Mouse (Mus musculus): ENCODE data around the gene Vamp3.
"Not testable (repeated sequence)": the region's sequence is repeated elsewhere in the genome, so short reads cannot be mapped to it uniquely, and the experiment has no call there.

Gene Vamp3

DNA sequence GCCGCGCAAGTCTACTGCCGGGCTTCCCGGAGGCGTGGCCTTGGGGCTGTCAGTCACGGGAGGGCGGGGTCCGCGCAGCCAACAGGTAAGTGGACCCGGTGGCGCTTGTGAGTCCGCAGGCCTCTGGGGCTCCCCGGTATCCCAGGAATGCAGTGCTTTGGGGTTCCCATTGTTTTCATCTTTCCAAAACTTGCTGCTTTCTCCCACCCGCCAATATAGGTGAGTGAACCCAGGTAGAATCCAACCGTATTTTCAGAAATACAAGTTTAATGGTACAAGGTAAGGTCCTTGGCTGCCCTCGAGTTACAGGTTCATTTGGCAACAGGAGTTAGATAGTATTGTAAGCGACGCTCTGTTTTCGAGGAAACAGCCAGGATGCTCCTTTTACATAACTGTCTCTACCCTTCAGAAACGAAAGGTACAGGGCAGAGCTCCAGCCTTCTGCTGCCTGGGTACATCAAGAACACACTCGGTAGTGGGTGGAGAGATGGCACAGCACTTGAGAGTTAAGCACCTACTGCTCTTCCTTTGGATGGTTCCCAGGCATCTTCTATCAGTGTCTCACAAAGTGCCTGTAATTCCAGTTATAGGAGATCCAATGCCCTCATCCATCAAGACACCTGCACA lies 12.7 kb downstream of the Vamp3 start:
- DNase-seq (ENCODE audit: low read depth) = no peak

DNA sequence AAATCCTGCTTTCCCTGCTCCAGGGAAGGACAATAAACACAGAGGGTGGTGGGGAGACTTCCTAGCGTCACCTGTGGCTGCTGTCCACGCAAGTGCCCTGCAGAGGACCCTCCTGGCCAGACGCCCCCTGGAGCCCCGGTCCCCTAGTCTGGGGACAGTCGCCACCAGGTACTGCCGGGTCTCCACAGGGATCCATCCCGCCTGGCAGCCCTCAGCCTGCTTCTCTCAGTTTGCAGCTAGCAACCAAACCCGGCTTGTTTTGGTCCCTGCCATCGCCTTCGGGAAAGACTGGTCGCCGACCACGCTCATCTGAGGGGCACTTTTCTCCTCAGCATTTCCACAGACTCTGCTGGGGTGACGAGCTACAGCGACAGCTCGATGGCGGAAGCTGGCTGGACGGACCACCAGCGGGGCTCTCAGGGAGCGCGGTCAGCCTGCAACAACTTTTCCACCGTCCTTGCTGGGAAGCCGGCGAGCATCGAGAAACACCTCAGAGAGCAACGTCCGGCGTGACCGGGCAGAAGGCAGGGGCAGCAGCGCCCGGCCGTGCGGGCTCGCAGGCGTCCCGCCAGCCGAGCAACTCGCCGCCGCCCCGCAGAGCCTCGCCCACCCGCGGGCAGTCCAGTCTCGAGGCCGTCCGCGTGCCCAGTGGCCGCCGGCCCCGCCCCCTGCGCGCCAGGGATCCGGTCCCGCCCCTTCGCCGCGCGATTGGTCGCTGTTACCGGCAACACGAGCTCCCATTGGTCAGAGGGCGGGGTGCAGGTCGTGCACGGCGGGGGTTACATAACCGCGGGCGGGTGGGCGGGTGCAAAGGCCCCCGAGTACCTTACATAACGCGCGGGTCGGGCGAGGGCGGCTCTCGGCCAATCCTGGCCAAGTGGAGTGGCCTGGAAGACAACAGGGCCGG lies 13.5 kb downstream of the Vamp3 start, which contains the start of gene Per3:
Per3 (minus strand) TSS at position 629 of the 907 bp plus-strand sequence.
- DNase-seq (ENCODE audit: low read depth) = peak; percentile 86

DNA sequence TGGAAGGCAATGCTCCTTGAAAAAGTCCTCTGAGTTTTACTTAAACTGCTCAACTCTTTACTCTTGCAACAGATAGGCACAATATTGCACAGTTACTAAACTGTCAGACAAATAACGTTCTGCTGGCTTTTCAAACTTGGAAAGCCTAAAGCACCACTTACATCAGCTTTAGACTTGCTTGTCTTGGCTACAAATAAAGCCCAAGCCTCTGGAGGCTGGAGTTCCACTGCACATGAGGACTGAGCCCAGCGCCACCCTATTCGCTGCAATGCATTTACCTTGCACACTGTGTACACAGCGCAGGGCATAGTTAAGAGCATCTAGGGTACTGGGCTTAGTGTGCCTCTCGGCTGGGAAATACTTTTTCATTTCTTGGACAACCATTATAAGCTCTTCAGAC lies 14.5 kb downstream of the Vamp3 start:
- DNase-seq (ENCODE audit: low read depth) = peak; percentile 36

- no peak for DNase-seq (ENCODE audit: low read depth)
These were observed 16.3 kb downstream of the Vamp3 start for GRCm38 (mm10) chr4:151041506-151041905.

DNA sequence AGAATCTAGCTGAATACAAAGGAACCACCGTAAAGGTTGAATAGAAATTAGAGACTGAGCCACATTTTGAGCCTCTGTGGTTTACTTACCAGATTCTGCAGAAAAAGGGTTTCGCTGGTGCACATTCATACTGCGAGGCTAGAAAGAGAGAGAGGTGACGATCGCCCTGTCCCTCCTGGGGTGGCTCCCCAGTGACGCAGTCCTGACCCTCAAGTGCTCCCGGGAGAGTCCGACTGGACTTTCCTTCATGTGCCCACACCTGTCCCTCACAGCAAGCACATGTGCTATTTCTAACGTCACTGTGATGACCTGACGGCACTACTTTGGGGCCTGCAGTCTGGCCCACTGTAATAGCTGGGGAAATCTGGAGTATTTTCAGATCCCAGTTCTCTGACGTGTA lies 20.0 kb downstream of the Vamp3 start:
- DNase-seq (ENCODE audit: low read depth) = no peak

GRCm38 (mm10) chr4:151036521-151036920 lies 21.2 kb downstream of the Vamp3 start:
- DNase-seq (ENCODE audit: low read depth) = no peak

DNA sequence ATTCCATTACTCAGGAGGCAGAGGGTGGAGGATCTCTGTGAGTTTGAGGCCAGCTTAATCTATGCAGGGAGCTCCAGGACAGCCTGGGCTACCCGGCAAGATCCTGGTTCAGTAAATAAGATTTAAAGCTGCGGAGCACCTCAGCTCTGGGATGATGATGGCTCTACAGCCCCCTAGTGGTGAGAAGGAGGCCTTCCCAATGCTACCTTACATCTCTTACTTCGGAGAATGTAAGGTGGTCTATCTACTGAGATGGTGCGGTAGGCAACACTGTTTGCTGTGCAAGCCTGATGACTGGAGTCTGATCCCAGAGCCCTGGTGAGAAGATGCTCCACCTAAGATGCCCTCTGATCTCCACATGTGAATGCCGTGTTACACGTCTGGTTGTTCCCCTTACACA lies 30.8 kb downstream of the Vamp3 start:
- DNase-seq (ENCODE audit: low read depth) = no peak

- DNase-seq (ENCODE audit: low read depth) = no peak
These were observed 33.6 kb downstream of the Vamp3 start for GRCm38 (mm10) chr4:151024152-151024551.

GRCm38 (mm10) chr4:151017356-151017755 lies 40.4 kb downstream of the Vamp3 start:
- DNase-seq (ENCODE audit: low read depth) = not testable (repeated sequence)

DNA sequence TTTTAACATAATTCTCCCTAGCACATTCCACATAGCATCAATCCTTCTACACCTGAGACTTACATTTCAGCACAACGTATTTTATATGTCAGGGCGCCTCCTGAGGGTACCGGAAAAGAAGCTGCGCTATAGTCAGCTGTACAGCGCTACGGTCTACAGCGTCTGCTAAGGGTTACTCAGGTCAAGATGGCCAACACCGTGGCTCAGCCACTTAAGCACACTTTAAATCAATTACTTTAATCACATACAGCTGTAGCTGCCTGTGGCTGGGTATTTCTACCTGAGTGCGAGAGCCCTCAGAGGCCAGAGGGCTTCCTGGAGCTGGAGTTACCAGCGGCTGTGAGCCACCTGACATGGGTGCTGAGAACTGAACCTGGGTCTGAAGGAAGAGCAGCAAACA lies 41.8 kb downstream of the Vamp3 start:
- DNase-seq (ENCODE audit: low read depth) = no peak

GRCm38 (mm10) chr4:151010316-151010715 lies 47.4 kb downstream of the Vamp3 start:
- DNase-seq (ENCODE audit: low read depth) = no peak

GRCm38 (mm10) chr4:151006945-151007344 lies 50.8 kb downstream of the Vamp3 start:
- DNase-seq (ENCODE audit: low read depth) = no peak

- no peak for DNase-seq (ENCODE audit: low read depth)
These were observed 52.0 kb downstream of the Vamp3 start for GRCm38 (mm10) chr4:151005656-151006318.

DNA sequence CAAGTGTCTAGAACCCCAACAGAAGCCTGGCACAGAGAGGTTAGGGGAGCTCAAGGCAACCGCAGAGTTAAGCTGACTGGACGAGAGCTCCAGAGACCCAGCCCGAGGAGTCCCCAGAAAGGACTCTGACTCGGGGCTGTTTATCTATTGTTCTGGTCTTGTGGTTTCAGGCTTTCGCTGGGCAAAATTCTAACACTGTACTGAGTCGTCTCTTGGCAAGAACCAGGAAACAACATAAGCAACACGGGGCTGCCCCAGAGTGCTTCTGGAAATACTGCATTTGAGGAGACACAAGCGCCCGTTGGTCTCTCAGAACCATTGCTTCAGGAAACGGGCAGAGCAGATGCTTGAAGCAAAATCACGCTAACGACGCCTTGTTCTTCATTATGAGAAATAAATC lies 56.4 kb downstream of the Vamp3 start:
- DNase-seq (ENCODE audit: low read depth) = no peak

GRCm38 (mm10) chr4:150998626-150999025 lies 59.1 kb downstream of the Vamp3 start:
- DNase-seq (ENCODE audit: low read depth) = no peak

All from fibroblast of lung, adult 2 months (primary cell).